Comparison of ENCODE assay signal across 22 mouse cellular contexts in genomic region chr7:96720465-96720864, GRCm38 (mm10).
DNase-seq lines count a peak whose midpoint lies in the region; ATAC-seq and TF ChIP-seq lines count a peak whose summit lies in the region.
"Had no signal": no experiment of that assay in that cellular context is flagged by ENCODE, and none has a peak within 500 bp of the region (broad histone marks: within the 10 kb centered on the region; RNA-seq: fewer than 3 reads in every experiment).

No protein-coding gene starts in this region.

- WGBS in hindbrain, embryonic 10.5 days: 87% methylated on average over 5 of the region's 5 CpGs
- WGBS in hindbrain, embryonic 13.5 days: 50% methylated on average over 5 of the region's 5 CpGs
- 35% methylated on average over 5 of the region's 5 CpGs for WGBS in neural tube, embryonic 13.5 days
- WGBS in forebrain, postnatal 0 days: 13% methylated on average over 5 of the region's 5 CpGs
- 62% methylated on average over 5 of the region's 5 CpGs for WGBS in heart, embryonic 10.5 days

- peak overlapping the region; percentile 31; the same call in 1 of the 2 replicates for H3K27ac ChIP-seq in hindbrain, embryonic 10.5 days
- no peak overlapping the region; the same call in 1 of the 2 replicates for H3K27ac ChIP-seq in hindbrain, embryonic 13.5 days
- peak overlapping the region; percentile 86 for H3K27ac ChIP-seq in neural tube, embryonic 13.5 days (replicated peaks)
- 0 out of 2 replicates have a peak overlapping the region, but pooled peaks have one; percentile 47 for H3K27ac ChIP-seq in forebrain, postnatal 0 days (ENCODE audit: low read depth, low read length)
- no peak overlapping the region for H3K27ac ChIP-seq in heart, embryonic 10.5 days
- H3K27ac ChIP-seq: intestine, embryonic 15.5 days; kidney, embryonic 15.5 days; limb, embryonic 10.5 days; liver, embryonic 15.5 days; lung, embryonic 15.5 days had no signal

- H3K4me2 ChIP-seq in hindbrain, embryonic 13.5 days: no peak overlapping the region
- no peak overlapping the region for H3K4me2 ChIP-seq in neural tube, embryonic 13.5 days
- no peak overlapping the region for H3K4me2 ChIP-seq in forebrain, postnatal 0 days (ENCODE audit: low read depth)
- H3K4me2 ChIP-seq: heart, embryonic 11.5 days; intestine, embryonic 15.5 days; kidney, embryonic 15.5 days; liver, embryonic 15.5 days; lung, embryonic 15.5 days had no signal

- ATAC-seq in hindbrain, embryonic 13.5 days (ENCODE audit: low FRiP score): no peak
- peak; percentile 37 for ATAC-seq in neural tube, embryonic 13.5 days (ENCODE audit: low read depth)
- peak; percentile 76 for ATAC-seq in forebrain, postnatal 0 days
- ATAC-seq: CD4-positive, CD25-positive, alpha-beta regulatory T cell, adult 4 months; intestine, embryonic 15.5 days had no signal

- TF ChIP-seq CTCF in forebrain, postnatal 0 days (IDR thresholded peaks at IDR 0.05; ENCODE audit: low read depth): no peak

- H3K9me3 ChIP-seq in hindbrain, embryonic 10.5 days: no peaks in the 10 kb centered on the region
- H3K9me3 ChIP-seq in hindbrain, embryonic 13.5 days: no peaks in the 10 kb centered on the region
- no peaks in the 10 kb centered on the region for H3K9me3 ChIP-seq in neural tube, embryonic 13.5 days
- H3K9me3 ChIP-seq in forebrain, postnatal 0 days (ENCODE audit: low read length): no peaks in the 10 kb centered on the region
- H3K9me3 ChIP-seq in heart, embryonic 10.5 days: no peaks in the 10 kb centered on the region
- H3K9me3 ChIP-seq: intestine, embryonic 15.5 days; kidney, embryonic 15.5 days; limb, embryonic 10.5 days; liver, embryonic 15.5 days; lung, embryonic 15.5 days had no signal

- peaks cover 43% of the 10 kb centered on the region for H3K4me1 ChIP-seq in hindbrain, embryonic 10.5 days (replicated peaks)
- peaks cover 33% of the 10 kb centered on the region for H3K4me1 ChIP-seq in hindbrain, embryonic 13.5 days (replicated peaks)
- peaks cover 42% of the 10 kb centered on the region for H3K4me1 ChIP-seq in neural tube, embryonic 13.5 days (replicated peaks)
- peaks cover 23% of the 10 kb centered on the region; the same call in 1 of the 2 replicates for H3K4me1 ChIP-seq in forebrain, postnatal 0 days (ENCODE audit: insufficient read depth)
- H3K4me1 ChIP-seq in heart, embryonic 10.5 days: peaks cover 14% of the 10 kb centered on the region; the same call in 1 of the 2 replicates
- H3K4me1 ChIP-seq: intestine, embryonic 15.5 days; kidney, embryonic 15.5 days; liver, embryonic 15.5 days; lung, embryonic 15.5 days had no signal

- no peak overlapping the region for H3K4me3 ChIP-seq in hindbrain, embryonic 10.5 days
- H3K4me3 ChIP-seq in hindbrain, embryonic 13.5 days: no peak overlapping the region
- H3K4me3 ChIP-seq in neural tube, embryonic 13.5 days: no peak overlapping the region
- H3K4me3 ChIP-seq in forebrain, postnatal 0 days (ENCODE audit: low read depth, low read length): no peak overlapping the region
- no peak overlapping the region for H3K4me3 ChIP-seq in heart, embryonic 10.5 days
- H3K4me3 ChIP-seq: intestine, embryonic 15.5 days; kidney, embryonic 15.5 days; limb, embryonic 10.5 days; liver, embryonic 15.5 days; lung, embryonic 15.5 days had no signal

- no peak for DNase-seq in hindbrain, embryonic 10.5 days (ENCODE audit: low spot score)
- DNase-seq in neural tube, embryonic 10.5 days (ENCODE audit: extremely low spot score, low spot score): no peak
- peak; percentile 79 for DNase-seq in forebrain, postnatal 0 days
- no peak for DNase-seq in right cerebral cortex, postnatal 4 days
- DNase-seq in urinary bladder, adult 18-20 months (ENCODE audit: low spot score in 2 of 2): no peak
- DNase-seq in heart, embryonic 10.5 days (ENCODE audit: low spot score): no peak
- DNase-seq: cerebellum, adult 11-12 months; cerebellum, postnatal 10 days; kidney, postnatal 4 days; layer of hippocampus, adult 9-11 months; liver; lung, postnatal 4 days; thymus, postnatal 14 days had no signal

- H3K36me3 ChIP-seq in hindbrain, embryonic 10.5 days: peaks cover 33% of the 10 kb centered on the region
- H3K36me3 ChIP-seq in hindbrain, embryonic 13.5 days: 0 out of 2 replicates have a peak, but pooled peaks cover 11% of the 10 kb centered on the region
- H3K36me3 ChIP-seq in neural tube, embryonic 13.5 days: 0 out of 2 replicates have a peak, but pooled peaks cover 3% of the 10 kb centered on the region
- peaks cover 4% of the 10 kb centered on the region; the same call in 1 of the 2 replicates for H3K36me3 ChIP-seq in forebrain, postnatal 0 days (ENCODE audit: insufficient read depth)
- H3K36me3 ChIP-seq in heart, embryonic 10.5 days: 0 out of 2 replicates have a peak, but pooled peaks cover 4% of the 10 kb centered on the region
- H3K36me3 ChIP-seq: intestine, embryonic 15.5 days; liver, embryonic 15.5 days; lung, embryonic 15.5 days had no signal

- H3K9ac ChIP-seq in hindbrain, embryonic 13.5 days: no peak overlapping the region
- H3K9ac ChIP-seq in neural tube, embryonic 13.5 days: no peak overlapping the region
- H3K9ac ChIP-seq in forebrain, postnatal 0 days: no peak overlapping the region
- H3K9ac ChIP-seq: intestine, embryonic 15.5 days; kidney, embryonic 15.5 days; liver, embryonic 15.5 days; lung, embryonic 15.5 days had no signal

- H3K27me3 ChIP-seq in hindbrain, embryonic 10.5 days (ENCODE audit: insufficient read depth, poor library complexity, severe bottlenecking): peaks cover 83% of the 10 kb centered on the region
- H3K27me3 ChIP-seq in hindbrain, embryonic 13.5 days: peaks cover 61% of the 10 kb centered on the region
- peaks cover 14% of the 10 kb centered on the region for H3K27me3 ChIP-seq in neural tube, embryonic 13.5 days
- no peaks in the 10 kb centered on the region for H3K27me3 ChIP-seq in forebrain, postnatal 0 days (ENCODE audit: insufficient read depth, low read length)
- peaks cover 67% of the 10 kb centered on the region for H3K27me3 ChIP-seq in heart, embryonic 10.5 days (ENCODE audit: insufficient read depth, poor library complexity, severe bottlenecking)
- H3K27me3 ChIP-seq: intestine, embryonic 15.5 days; kidney, embryonic 15.5 days; liver, embryonic 15.5 days; lung, embryonic 15.5 days had no signal

Comparison
In these comparisons a context has a peak if more than half of its experiments do, and no peak if none do; other contexts are left out.
1. H3K27ac ChIP-seq: peak in hindbrain, embryonic 10.5 days (single experiment), neural tube, embryonic 13.5 days (single experiment) and forebrain, postnatal 0 days (single experiment); none in hindbrain, embryonic 13.5 days (single experiment) and heart, embryonic 10.5 days (single experiment).